Mouse (Mus musculus): ENCODE results near the gene Hist3h2a. TPM values are rescaled to one million over a fixed set of nuclear protein-coding genes. Genes with fewer than 3 reads are reported as not detected.
A peak's percentile ranks its signal among the peaks of the same experiment; 100 is the strongest.

Hist3h2a gene
- polyA plus RNA-seq, 1 experiment from 2014 or later = 15.5 TPM

DNA sequence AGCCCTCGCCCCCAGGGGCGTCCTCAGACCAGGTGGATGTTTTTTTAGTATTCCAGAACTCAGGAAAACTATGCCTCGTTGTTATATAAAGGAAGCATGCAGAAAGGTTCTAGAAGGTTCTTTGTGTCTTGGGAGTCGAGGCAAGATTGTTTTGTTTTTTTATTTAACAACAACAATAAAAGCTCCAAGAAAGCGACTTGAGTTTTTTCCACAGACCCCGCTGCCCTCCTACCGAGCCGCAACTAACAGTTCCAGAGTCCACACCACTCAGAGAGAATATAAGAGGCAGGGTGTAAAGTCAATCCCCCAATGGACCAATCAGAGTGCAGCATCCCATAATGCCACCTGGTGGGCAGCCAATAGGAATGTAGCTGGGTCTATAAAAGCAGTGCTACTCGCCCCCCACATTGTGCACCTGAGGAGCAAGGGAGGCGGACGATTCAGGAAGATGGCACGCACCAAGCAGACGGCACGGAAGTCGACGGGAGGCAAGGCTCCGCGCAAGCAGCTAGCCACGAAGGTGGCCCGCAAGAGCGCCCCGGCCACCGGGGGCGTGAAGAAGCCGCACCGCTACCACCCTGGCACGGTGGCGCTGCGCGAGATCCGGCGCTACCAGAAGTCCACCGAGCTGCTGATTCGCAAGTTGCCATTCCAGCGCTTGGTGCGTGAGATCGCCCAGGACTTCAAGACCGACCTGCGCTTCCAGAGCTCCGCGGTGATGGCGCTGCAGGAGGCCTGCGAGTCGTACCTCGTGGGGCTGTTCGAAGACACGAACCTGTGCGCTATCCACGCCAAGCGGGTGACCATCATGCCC, 7.1 kb downstream of the Hist3h2a start:
- DNase-seq (ENCODE audit: low spot score) = no peak
- peaks cover 11% of the 10 kb centered on the region; the same call in 1 of the 2 replicates for H3K36me3 ChIP-seq

DNA sequence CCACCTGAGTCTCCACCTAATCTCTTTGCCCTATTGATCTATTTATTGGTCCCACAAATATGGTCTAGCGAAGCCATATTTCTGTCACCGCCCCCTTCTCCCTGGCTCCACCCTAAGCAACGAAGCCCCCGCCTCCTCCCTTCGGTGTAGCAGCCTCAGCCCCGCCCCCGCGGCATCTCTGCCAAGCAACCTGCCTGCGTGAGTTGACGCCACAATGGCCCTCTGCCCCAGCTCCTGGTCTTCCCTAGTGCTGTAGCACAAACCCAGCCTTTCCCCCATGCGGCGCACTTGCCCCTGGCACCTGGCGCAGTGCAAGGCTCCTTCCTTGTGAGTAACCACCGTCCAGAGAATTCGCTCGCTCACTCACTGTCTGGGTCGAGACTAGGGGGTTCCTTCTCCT, 9.1 kb downstream of the Hist3h2a start:
- Histone ChIP-seq H3K27me3 (ENCODE audit: insufficient read depth, poor library complexity, severe bottlenecking) (peaks cover 31% of the 10 kb centered on the region), H3K9me3 (0 out of 2 replicates have a peak, but pooled peaks cover 4% of the 10 kb centered on the region), H3K27ac (no peak overlapping the region), H3K36me3 (peaks cover 6% of the 10 kb centered on the region), H3K4me3 (no peak overlapping the region), H3K4me1 (peaks cover 32% of the 10 kb centered on the region)
- no peak for DNase-seq (ENCODE audit: low spot score)
- 30% methylated on average over 17 of the region's 17 CpGs for WGBS

More for the DNA sequence above, 7.1 kb downstream of the Hist3h2a start:
- Histone ChIP-seq H3K27me3 (ENCODE audit: insufficient read depth, poor library complexity, severe bottlenecking) (peaks cover 31% of the 10 kb centered on the region), H3K27ac (no peak overlapping the region), H3K4me3 (peak overlapping the region; percentile 30), H3K4me1 (peaks cover 37% of the 10 kb centered on the region), H3K9me3 (0 out of 2 replicates have a peak, but pooled peaks cover 4% of the 10 kb centered on the region)
- 47% methylated on average over 50 of the region's 50 CpGs for WGBS

DNA sequence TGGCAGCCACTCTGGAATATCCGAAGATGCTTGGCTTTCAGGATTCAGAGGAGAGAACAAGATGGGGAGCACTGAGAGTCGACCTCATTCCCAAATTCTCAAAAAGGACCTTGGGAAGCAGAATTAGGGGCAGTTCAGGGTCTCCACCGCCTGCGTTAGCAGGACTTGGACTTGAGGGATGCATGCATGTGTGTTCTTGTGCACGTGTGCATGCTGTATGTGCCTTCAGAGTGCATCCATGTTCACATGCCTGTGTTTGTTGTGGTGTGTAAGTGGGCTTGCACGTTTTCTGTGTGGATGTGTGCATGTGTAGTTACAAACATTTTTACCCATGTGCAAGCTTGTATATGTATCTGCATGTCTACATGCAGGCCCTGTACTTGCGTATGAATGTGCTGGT, 9.7 kb downstream of the Hist3h2a start:
- peaks cover 7% of the 10 kb centered on the region for H3K36me3 ChIP-seq
- no peak overlapping the region for H3K4me3 ChIP-seq
- H3K4me1 ChIP-seq = peaks cover 32% of the 10 kb centered on the region
- peaks cover 31% of the 10 kb centered on the region for H3K27me3 ChIP-seq (ENCODE audit: insufficient read depth, poor library complexity, severe bottlenecking)
- H3K9me3 ChIP-seq = 0 out of 2 replicates have a peak, but pooled peaks cover 4% of the 10 kb centered on the region
- WGBS = 87% methylated on average over 7 of the region's 7 CpGs
- DNase-seq (ENCODE audit: low spot score) = no peak
- H3K27ac ChIP-seq = no peak overlapping the region

DNA sequence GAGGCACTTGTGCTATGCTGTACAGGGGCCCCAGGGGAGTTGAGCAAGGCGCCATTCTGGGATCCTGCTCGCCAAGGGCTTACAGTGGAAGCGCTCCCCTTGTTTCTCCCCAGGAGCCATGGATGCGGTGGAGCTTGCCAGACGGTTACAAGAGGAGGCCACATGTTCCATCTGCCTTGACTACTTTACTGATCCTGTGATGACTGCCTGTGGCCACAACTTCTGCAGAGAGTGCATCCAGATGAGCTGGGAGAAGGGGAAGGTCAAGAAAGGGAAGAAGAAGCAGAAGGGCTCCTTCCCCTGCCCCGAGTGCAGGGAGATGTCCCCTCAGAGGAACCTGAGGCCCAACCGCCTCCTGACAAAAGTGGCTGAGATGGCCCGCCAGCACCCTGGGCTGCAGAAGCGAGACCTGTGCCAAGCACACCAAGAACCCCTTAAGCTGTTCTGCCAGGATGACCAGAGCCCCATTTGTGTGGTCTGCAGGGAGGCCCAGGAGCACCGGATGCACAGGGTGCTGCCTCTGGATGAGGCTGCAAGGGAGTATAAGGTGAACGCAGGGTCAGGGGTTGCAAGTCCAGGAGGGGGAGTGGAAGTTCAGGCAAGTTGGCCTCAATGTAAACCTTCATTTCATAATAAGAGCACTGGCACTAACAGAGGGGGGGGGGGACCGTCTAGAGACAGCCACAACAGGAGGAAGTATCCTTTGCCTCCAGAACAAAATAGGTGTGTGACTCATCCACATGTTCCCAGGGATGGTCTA, 10.7 kb downstream of the Hist3h2a start:
- Histone ChIP-seq H3K27me3 (ENCODE audit: insufficient read depth, poor library complexity, severe bottlenecking) (peaks cover 31% of the 10 kb centered on the region), H3K27ac (peak overlapping the region; percentile 64), H3K36me3 (peaks cover 7% of the 10 kb centered on the region), H3K9me3 (0 out of 2 replicates have a peak, but pooled peaks cover 4% of the 10 kb centered on the region), H3K4me1 (peaks cover 34% of the 10 kb centered on the region), H3K4me3 (peak overlapping the region; percentile 27; the same call in 1 of the 2 replicates)
- DNase-seq (ENCODE audit: low spot score) = no peak
- 42% methylated on average over 12 of the region's 12 CpGs for WGBS

DNA sequence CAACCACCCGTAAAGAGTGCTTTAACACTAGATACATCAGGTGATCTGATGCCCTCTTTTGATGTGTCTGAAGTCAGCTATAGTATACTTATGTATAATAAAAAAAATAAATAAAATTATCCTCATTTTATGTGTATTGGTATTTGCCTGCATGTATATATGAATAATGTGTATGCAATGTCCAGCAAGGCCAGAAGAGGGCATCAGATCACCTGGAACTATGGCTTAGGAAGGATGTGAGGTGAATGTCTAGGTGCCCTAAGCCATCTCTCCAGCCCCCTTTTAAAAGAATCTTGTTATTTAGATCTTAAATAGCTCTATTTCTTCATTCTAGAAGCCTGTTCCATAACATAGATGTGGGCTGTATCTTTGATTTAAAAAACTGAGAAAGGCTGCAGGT, 12.9 kb downstream of the Hist3h2a start:
- 94% methylated on average over 1 of the region's 1 CpGs for WGBS
- H3K9me3 ChIP-seq = no peaks in the 10 kb centered on the region
- no peak overlapping the region for H3K4me3 ChIP-seq
- DNase-seq (ENCODE audit: low spot score) = no peak
- H3K27ac ChIP-seq = no peak overlapping the region
- peaks cover 22% of the 10 kb centered on the region for H3K36me3 ChIP-seq
- peaks cover 19% of the 10 kb centered on the region for H3K27me3 ChIP-seq (ENCODE audit: insufficient read depth, poor library complexity, severe bottlenecking)
- H3K4me1 ChIP-seq = peaks cover 53% of the 10 kb centered on the region

DNA sequence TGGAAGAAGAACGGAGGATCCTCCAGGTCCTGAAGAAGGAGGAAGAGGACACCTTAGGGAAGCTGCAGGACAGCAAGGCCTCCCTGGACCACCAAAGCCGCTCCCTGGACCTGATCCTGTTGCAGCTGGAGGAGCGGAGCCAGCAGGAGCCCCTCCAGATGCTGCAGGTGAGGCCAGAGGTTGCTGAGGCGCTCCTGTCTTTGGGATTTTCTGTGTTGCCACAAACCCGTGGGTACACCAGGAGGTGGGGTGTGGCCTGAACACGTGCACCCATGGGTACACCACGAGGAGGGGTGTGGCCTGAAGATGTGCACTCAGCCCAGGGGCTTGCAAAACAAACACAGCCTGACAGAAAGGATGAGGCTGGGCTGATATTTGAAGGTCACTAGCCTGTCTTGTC, 14.1 kb downstream of the Hist3h2a start:
- H3K4me1 ChIP-seq = peaks cover 54% of the 10 kb centered on the region
- WGBS = 81% methylated on average over 7 of the region's 7 CpGs
- no peak for DNase-seq (ENCODE audit: low spot score)
- peaks cover 7% of the 10 kb centered on the region; the same call in 1 of the 2 replicates for H3K27me3 ChIP-seq (ENCODE audit: insufficient read depth, poor library complexity, severe bottlenecking)
- no peak overlapping the region for H3K27ac ChIP-seq
- no peak overlapping the region for H3K4me3 ChIP-seq
- H3K9me3 ChIP-seq = no peaks in the 10 kb centered on the region
- H3K36me3 ChIP-seq = peaks cover 27% of the 10 kb centered on the region

DNA sequence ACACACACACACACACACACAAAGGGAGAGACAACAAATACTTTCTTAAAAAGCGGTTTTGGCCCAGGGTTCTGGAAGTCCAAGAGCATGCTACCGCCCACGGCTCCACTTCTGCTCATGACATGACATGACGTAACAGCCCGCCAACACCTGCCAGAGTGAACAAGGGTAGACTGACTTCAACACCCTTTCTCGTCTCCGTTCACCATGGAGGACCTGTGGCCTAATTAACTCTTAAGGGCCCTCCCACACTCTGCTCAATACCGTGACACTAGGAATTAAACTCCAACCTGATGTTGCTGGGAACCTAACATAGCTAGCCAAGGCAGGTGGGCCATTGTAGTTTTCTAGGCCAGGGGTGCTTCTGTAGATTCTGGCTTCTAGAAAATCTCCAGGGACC, 14.5 kb downstream of the Hist3h2a start:
- H3K4me3 ChIP-seq = no peak overlapping the region
- peaks cover 56% of the 10 kb centered on the region for H3K4me1 ChIP-seq
- H3K27me3 ChIP-seq (ENCODE audit: insufficient read depth, poor library complexity, severe bottlenecking) = peaks cover 3% of the 10 kb centered on the region; the same call in 1 of the 2 replicates
- H3K9me3 ChIP-seq = no peaks in the 10 kb centered on the region
- H3K27ac ChIP-seq = no peak overlapping the region
- H3K36me3 ChIP-seq = peaks cover 29% of the 10 kb centered on the region
- no peak for DNase-seq (ENCODE audit: low spot score)
- WGBS = 69% methylated on average over 8 of the region's 8 CpGs

DNA sequence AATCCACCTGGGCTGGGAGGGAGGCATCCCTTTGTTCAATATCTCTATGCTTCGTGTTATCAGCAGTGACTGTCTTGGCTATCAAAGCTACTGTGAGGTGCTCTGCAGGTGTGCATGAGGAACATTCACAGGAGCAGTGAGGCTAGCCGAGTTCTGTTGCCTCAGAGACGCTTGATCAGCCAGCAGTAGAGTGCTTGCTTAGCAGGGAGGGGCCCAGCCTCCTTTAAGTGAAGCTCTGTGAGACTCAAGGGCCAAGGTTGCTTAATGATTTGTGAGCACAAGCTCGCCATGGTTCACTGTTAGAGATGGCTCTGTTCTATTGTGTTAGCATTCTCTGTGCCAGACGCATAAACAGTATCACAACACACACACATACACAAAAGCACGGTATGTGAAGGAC, 15.2 kb downstream of the Hist3h2a start:
- H3K27me3 ChIP-seq (ENCODE audit: insufficient read depth, poor library complexity, severe bottlenecking) = no peaks in the 10 kb centered on the region; the same call in 1 of the 2 replicates
- no peak overlapping the region for H3K27ac ChIP-seq
- peaks cover 35% of the 10 kb centered on the region for H3K36me3 ChIP-seq
- no peak overlapping the region for H3K4me3 ChIP-seq
- H3K9me3 ChIP-seq = no peaks in the 10 kb centered on the region
- peaks cover 61% of the 10 kb centered on the region for H3K4me1 ChIP-seq
- WGBS = 72% methylated on average over 6 of the region's 6 CpGs
- no peak for DNase-seq (ENCODE audit: low spot score)

DNA sequence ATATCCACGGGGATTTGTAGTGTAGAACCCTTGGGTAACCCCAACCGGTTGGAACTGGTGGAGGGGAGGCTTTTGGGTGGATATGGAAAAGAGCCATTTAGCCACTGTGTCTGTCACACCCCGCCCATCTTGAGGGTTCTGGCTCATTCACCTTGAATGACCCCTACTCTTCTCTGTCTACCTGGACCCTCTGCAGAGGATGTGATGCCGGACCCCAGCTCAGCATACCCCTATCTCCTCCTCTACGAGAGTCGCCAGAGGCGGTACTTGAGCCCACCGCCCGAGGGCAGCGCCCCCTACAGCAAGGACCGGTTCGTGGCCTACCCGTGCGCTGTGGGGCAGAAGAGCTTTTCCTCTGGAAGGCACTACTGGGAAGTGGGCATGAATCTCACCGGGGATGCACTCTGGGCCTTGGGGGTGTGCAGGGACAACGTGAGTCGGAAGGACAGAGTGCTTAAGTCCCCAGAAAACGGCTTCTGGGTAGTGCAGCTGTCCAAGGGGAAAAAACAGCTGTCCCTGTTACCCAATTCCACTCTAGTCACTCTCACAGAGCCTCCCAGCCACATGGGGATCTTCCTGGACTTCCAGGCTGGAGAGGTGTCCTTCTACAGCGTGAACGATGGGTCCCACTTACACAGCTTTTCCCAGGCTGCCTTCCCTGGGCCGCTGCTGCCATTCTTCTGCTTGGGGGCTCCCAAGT, 16.5 kb downstream of the Hist3h2a start:
- DNase-seq (ENCODE audit: low spot score) = no peak
- H3K36me3 ChIP-seq = peaks cover 37% of the 10 kb centered on the region
- H3K4me1 ChIP-seq = peaks cover 52% of the 10 kb centered on the region
- no peak overlapping the region for H3K4me3 ChIP-seq
- H3K27ac ChIP-seq = 0 out of 2 replicates have a peak overlapping the region, but pooled peaks have one; percentile 36
- no peaks in the 10 kb centered on the region for H3K27me3 ChIP-seq (ENCODE audit: insufficient read depth, poor library complexity, severe bottlenecking)
- no peaks in the 10 kb centered on the region for H3K9me3 ChIP-seq
- WGBS = 84% methylated on average over 21 of the region's 21 CpGs

DNA sequence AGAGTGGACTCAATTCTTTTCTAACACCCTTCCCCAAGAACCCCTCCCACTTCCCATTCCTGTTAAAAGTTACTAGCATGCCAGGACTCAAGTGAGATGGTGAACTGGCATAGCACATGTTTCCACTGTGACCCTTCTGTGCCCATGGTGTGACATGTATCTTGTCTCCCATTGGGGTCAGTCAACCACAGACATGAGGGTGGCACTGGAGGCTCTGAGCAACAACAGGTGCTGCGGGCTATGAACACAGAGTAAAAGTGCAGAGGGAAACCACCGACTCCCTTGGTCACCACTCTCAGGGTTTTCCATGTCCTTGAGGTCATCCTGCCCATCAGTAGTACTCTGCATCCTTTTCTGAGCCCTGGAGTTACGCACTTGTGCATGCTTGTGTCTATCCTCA, 17.3 kb downstream of the Hist3h2a start:
- no peak overlapping the region for H3K4me3 ChIP-seq
- no peak for DNase-seq (ENCODE audit: low spot score)
- peaks cover 37% of the 10 kb centered on the region for H3K36me3 ChIP-seq
- no peak overlapping the region for H3K27ac ChIP-seq
- no peaks in the 10 kb centered on the region for H3K9me3 ChIP-seq
- WGBS = 82% methylated on average over 3 of the region's 3 CpGs
- H3K4me1 ChIP-seq = peaks cover 48% of the 10 kb centered on the region
- no peaks in the 10 kb centered on the region for H3K27me3 ChIP-seq (ENCODE audit: insufficient read depth, poor library complexity, severe bottlenecking)

DNA sequence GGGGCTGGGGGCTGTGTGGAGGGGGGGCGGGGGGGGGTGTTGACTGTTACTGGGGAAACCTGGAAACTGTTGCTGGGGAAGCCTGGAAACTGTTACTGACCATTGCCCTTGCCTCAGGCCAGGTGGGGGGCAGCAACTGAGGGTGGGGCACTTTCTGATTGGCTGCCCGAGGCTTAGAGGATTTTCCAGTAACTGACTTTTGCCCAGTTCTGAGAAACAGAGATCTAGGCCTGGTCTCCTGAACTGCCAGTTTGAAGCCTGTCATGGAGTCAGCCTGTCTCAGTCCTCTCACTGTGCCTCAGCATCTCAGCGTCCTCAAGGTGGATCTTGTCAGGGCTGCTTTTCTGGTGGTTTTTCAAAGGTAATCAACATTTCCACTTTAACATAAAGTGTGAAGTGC, 19.9 kb downstream of the Hist3h2a start:
- no peak for DNase-seq (ENCODE audit: low spot score)
- H3K4me3 ChIP-seq = no peak overlapping the region
- no peak overlapping the region for H3K27ac ChIP-seq
- H3K9me3 ChIP-seq = no peaks in the 10 kb centered on the region
- H3K4me1 ChIP-seq = peaks cover 59% of the 10 kb centered on the region
- no peaks in the 10 kb centered on the region for H3K27me3 ChIP-seq (ENCODE audit: insufficient read depth, poor library complexity, severe bottlenecking)
- WGBS = 68% methylated on average over 3 of the region's 3 CpGs
- H3K36me3 ChIP-seq = peaks cover 29% of the 10 kb centered on the region

DNA sequence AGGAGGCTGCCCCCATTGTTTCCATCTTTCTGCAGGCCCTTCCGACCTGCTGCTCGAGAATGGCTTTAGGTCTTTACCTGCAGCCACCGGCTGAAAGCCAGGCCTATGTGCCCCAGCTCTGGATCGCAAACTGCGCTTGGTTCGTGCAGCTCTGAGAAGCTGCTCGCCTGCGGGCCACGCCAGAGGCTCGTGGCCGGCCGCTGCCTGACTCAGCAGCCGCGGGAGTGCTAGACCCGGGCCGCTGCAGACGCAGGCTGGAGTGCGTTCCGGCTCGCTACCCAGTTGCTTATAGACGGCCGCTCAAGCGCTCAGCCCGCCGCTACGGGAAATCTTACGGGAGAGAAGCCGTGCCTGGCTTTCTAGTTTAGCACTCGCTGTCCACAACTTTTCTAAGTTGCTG, 22.7 kb downstream of the Hist3h2a start:
- no peak for DNase-seq (ENCODE audit: low spot score)
- Histone ChIP-seq H3K27me3 (ENCODE audit: insufficient read depth, poor library complexity, severe bottlenecking) (no peaks in the 10 kb centered on the region), H3K27ac (peak overlapping the region; percentile 93), H3K4me3 (peak overlapping the region; percentile 82), H3K9me3 (no peaks in the 10 kb centered on the region), H3K4me1 (peaks cover 61% of the 10 kb centered on the region), H3K36me3 (peaks cover 28% of the 10 kb centered on the region)
- under 1% methylated on average over 29 of the region's 29 CpGs for WGBS

All from heart, embryonic 10.5 days (tissue).